Mouse (Mus musculus) liver, embryonic 14.5 days (tissue): ENCODE measurements at regions not wholly inside any gene's neighbourhood (a gene's known extent, or its start where the extent isn't known, plus 50 kb on each side); places are given as distances from the start of the nearest gene placed in this dataset.

Source experiments
- ATAC-seq: fragments of 200-750 bp; cut with Nextera tagmentation; 2 replicates; pipeline ENCODE4 v1.8.0; 2017; ENCODE audit warnings: moderate number of reproducible peaks, mild to moderate bottlenecking, moderate library complexity; ENCODE audit not compliant: insufficient read depth
- DNase-seq, 3 experiments: peaks; one replicate each; pipeline ENCODE4 v3.0.0-alpha.2; 2012 to 2013; ENCODE audit warnings: low read depth in 3 of 3, low spot score in 3 of 3
- H3K27ac ChIP-seq: fragments of 300-500 bp; sonication (generic); 2 replicates; pipeline ENCODE4 v1.5.1; 2014; ENCODE audit warnings: moderate library complexity, mild to moderate bottlenecking, control low read depth, inconsistent platforms
- H3K27me3 ChIP-seq: fragments of 300-500 bp; sonication (generic); 2 replicates; pipeline ENCODE4 v1.6.1; 2014; ENCODE audit warnings: mild to moderate bottlenecking, low read length, moderate library complexity; ENCODE audit not compliant: control insufficient read depth, insufficient read depth
- H3K36me3 ChIP-seq: fragments of 300-500 bp; sonication (generic); replicated peaks from 2 replicates; pipeline ENCODE4 v1.6.1; 2014; ENCODE audit warnings: low read depth; ENCODE audit not compliant: control insufficient read depth, insufficient read depth
- H3K4me1 ChIP-seq, 2 experiments: fragments of 200-500 bp in 1 of 2; fragments of 300-500 bp in 1 of 2; sonication (generic) in 1 of 2; replicated peaks; 2 replicates each; pipeline ENCODE4 v1.6.1; 2012 to 2014; ENCODE audit warnings: antibody characterized with exemption in 1 of 2, inconsistent platforms in 1 of 2, low read length in 1 of 2; ENCODE audit not compliant: control insufficient read depth in 2 of 2, insufficient read depth in 2 of 2
- H3K4me2 ChIP-seq: fragments of 300-500 bp; sonication (generic); 2 replicates; pipeline ENCODE4 v1.6.1; 2014; ENCODE audit warnings: low read depth, mild to moderate bottlenecking, control low read depth, moderate library complexity
- H3K4me3 ChIP-seq, 2 experiments: fragments of 200-500 bp in 1 of 2; fragments of 300-500 bp in 1 of 2; sonication (generic) in 1 of 2; 2 replicates each; pipeline ENCODE4 v1.5.1; 2012 to 2014; ENCODE audit warnings: low read depth in 2 of 2, low read length in 2 of 2, mild to moderate bottlenecking in 2 of 2, control low read depth in 1 of 2, inconsistent platforms in 1 of 2, moderate library complexity in 1 of 2; ENCODE audit not compliant: insufficient read depth in 1 of 2
- H3K9ac ChIP-seq: fragments of 300-500 bp; sonication (generic); replicated peaks from 2 replicates; pipeline ENCODE4 v1.6.1; 2014; ENCODE audit warnings: mild to moderate bottlenecking, control low read depth, moderate library complexity
- H3K9me3 ChIP-seq: fragments of 300-500 bp; sonication (generic); 2 replicates; pipeline ENCODE4 v1.6.1; 2016; ENCODE audit warnings: low read length, mixed read lengths; ENCODE audit not compliant: control insufficient read depth
- CTCF ChIP-seq: IDR thresholded peaks from 2 replicates; pipeline ENCODE4 v1.5.1; 2016; ENCODE audit warnings: antibody characterized with exemption, low read depth, control low read depth
- EP300 ChIP-seq: IDR thresholded peaks from 2 replicates; pipeline ENCODE4 v1.6.1; 2016; ENCODE audit warnings: antibody characterized with exemption, low read depth
- WGBS: fragments of 180-500 bp; shearing (Covaris S2); extraction: QIAGEN DNeasy Blood & Tissue Kit; methylation state at CpG from one replicate; pipeline ENCODE4 v1.1.7; 2014; ENCODE audit not compliant: insufficient replicate concordance; 5-methylcytosine and 5-hydroxymethylcytosine counted together

DNA sequence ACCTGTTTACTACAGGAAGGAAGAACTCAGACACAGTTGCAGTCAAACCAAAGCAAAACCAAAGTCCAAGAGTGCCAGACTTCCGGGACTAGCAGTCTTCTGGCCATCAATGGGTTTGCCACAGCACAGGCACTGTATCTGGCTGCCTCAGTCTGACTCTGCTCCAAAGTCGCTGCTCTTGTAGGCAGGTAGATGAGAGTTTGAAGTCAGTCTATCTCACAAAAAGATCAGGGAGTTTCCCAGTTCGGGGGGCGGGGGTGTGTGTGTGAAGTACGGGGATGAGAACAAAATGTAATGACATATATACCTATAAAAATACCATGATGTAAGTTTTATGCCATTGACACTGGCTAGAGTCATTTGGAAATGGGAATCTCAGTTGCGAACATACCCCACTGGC is 58.6 kb upstream of the Ctla4 start:
- TF ChIP-seq CTCF (no peak), EP300 (no peak)
- ATAC-seq, result no peak
- Histone ChIP-seq H3K9ac (no peak overlapping the region), H3K4me2 (no peak overlapping the region), H3K4me3 (no peak overlapping the region), H3K27me3 (no peaks in the 10 kb centered on the region), H3K36me3 (no peaks in the 10 kb centered on the region), H3K9me3 (no peaks in the 10 kb centered on the region), H3K4me1 (peaks cover 0 to 12% of the 10 kb centered on the region in 2 experiments; a peak in 2 of 4 replicates), H3K27ac (no peak overlapping the region)
- 53% methylated on average over 6 of the region's 6 CpGs for WGBS
- no peak for DNase-seq

DNA sequence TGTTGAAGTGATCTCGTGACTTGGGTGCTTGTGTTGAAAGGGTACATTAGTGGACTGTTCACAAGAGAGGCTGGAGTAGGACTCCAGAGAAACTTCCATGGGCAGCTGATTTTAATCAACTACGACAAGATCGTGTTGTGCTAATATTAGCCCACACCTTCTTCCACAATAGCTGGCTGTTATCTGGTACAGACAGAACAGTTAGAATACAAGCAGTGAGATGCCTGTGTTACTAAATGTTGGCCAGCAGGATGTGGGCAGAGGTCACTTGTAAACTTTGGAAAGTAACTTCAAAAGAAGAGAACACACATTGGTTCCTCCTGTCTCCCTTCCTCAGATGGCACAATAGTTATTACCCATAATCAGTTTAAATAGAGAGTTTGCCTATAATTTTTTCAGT is 57.0 kb upstream of the Ctla4 start:
- Histone ChIP-seq H3K27ac (no peak overlapping the region), H3K4me2 (no peak overlapping the region), H3K9ac (no peak overlapping the region), H3K4me3 (no peak overlapping the region), H3K4me1 (peaks cover 0 to 9% of the 10 kb centered on the region in 2 experiments; a peak in 2 of 4 replicates), H3K36me3 (no peaks in the 10 kb centered on the region), H3K9me3 (no peaks in the 10 kb centered on the region), H3K27me3 (no peaks in the 10 kb centered on the region)
- ATAC-seq (no peak), DNase-seq (no peak)
- TF ChIP-seq CTCF, result no peak
- TF ChIP-seq EP300, result no peak
- 16% methylated on average over 3 of the region's 3 CpGs for WGBS

DNA sequence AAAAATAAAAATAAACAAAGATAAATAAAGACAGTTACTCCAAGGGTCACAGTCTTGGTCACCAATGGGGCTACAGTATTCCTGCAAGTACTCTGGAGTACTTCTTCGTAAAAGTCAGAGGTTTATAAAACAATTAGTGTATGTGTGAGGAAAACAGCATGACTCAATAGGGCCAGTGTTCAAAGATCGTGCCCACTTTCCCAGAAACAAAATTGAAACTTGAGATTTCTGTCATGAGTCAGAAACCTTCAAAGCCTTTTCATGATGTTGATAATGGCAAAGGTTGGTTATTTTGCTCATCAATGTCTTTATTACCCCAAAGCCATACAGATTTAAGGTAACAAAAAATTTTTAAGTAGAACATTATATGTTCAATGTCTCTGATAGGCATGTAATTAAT is 53.1 kb upstream of the Ctla4 start:
- Histone ChIP-seq H3K27me3 (no peaks in the 10 kb centered on the region), H3K27ac (no peak overlapping the region), H3K9me3 (no peaks in the 10 kb centered on the region), H3K4me2 (no peak overlapping the region), H3K4me3 (no peak overlapping the region), H3K4me1 (peaks cover 0 to 2% of the 10 kb centered on the region in 2 experiments; a peak in 1 of 4 replicates), H3K36me3 (no peaks in the 10 kb centered on the region), H3K9ac (no peak overlapping the region)
- no peak for ATAC-seq
- DNase-seq, result no peak
- TF ChIP-seq CTCF (no peak), EP300 (no peak)
- 59% methylated on average over 2 of the region's 2 CpGs for WGBS
